Mouse (Mus musculus) stomach, embryonic 16.5 days (tissue): ENCODE measurements around the gene Slco3a1. TPM values are rescaled to one million over a fixed set of nuclear protein-coding genes. Genes with fewer than 3 reads are reported as not detected.

ENCODE experiments used
- ATAC-seq: fragments of 200-750 bp; cut with Nextera tagmentation; 2 replicates; pipeline ENCODE4 v1.8.0; 2017; ENCODE audit warnings: moderate number of reproducible peaks, moderate TSS enrichment; ENCODE audit not compliant: insufficient read depth, low FRiP score
- H3K27ac ChIP-seq: fragments of 300-500 bp; sonication (generic); 2 replicates; pipeline ENCODE4 v1.5.1; 2014; ENCODE audit warnings: low read length
- H3K27me3 ChIP-seq: fragments of 300-500 bp; sonication (generic); 2 replicates; pipeline ENCODE4 v1.6.1; 2014; ENCODE audit warnings: low read length, control low read depth, mixed read lengths; ENCODE audit not compliant: control insufficient read depth, insufficient read depth
- H3K36me3 ChIP-seq: fragments of 300-500 bp; sonication (generic); 2 replicates; pipeline ENCODE4 v1.6.1; 2014; ENCODE audit warnings: low read length; ENCODE audit not compliant: control insufficient read depth, insufficient read depth
- H3K4me1 ChIP-seq: fragments of 300-500 bp; sonication (generic); 2 replicates; pipeline ENCODE4 v1.6.1; 2014; ENCODE audit warnings: low read length, control low read depth, mixed read lengths; ENCODE audit not compliant: control insufficient read depth, insufficient read depth
- H3K4me2 ChIP-seq: fragments of 300-500 bp; sonication (generic); 2 replicates; pipeline ENCODE4 v1.6.1; 2014; ENCODE audit warnings: low read depth, low read length, mixed read lengths
- H3K4me3 ChIP-seq: fragments of 300-500 bp; sonication (generic); replicated peaks from 2 replicates; pipeline ENCODE4 v1.5.1; 2014; ENCODE audit warnings: mild to moderate bottlenecking, low read length
- H3K9ac ChIP-seq: fragments of 300-500 bp; sonication (generic); 2 replicates; pipeline ENCODE4 v1.6.1; 2014; ENCODE audit warnings: low read length
- H3K9me3 ChIP-seq: fragments of 300-500 bp; sonication (generic); replicated peaks from 2 replicates; pipeline ENCODE4 v1.6.1; 2016; ENCODE audit warnings: low read length, control low read depth; ENCODE audit not compliant: control insufficient read depth
- WGBS: fragments of 180-500 bp; shearing (Covaris S2); extraction: QIAGEN DNeasy Blood & Tissue Kit; methylation state at CpG from one replicate; pipeline ENCODE4 v1.1.7; 2014; 5-methylcytosine and 5-hydroxymethylcytosine counted together
- polyA plus RNA-seq: library from polyadenylated mRNA; unstranded; fragments of >200 nt; fragmentation: Nextera tagmentation; extraction: Ambion mirVana; gene quantifications from 2 replicates; pipeline ENCODE4 v1.2.1, GENCODE M21; 2015

Slco3a1 gene
- polyA plus RNA-seq, 1 experiment from 2014 or later: 10.7 TPM

- no peak for ATAC-seq
- Histone ChIP-seq H3K27me3 (no peaks in the 10 kb centered on the region), H3K9ac (no peak overlapping the region), H3K4me1 (no peaks in the 10 kb centered on the region), H3K9me3 (no peaks in the 10 kb centered on the region), H3K36me3 (no peaks in the 10 kb centered on the region), H3K27ac (no peak overlapping the region), H3K4me2 (no peak overlapping the region), H3K4me3 (no peak overlapping the region)
- 89% methylated on average over 4 of the region's 4 CpGs for WGBS
Measured at GRCm38 (mm10) chr7:74399154-74399553, 155.4 kb downstream of the Slco3a1 start.

GRCm38 (mm10) chr7:74398326-74398725 lies 156.3 kb downstream of the Slco3a1 start:
- Histone ChIP-seq H3K4me3 (no peak overlapping the region), H3K9ac (no peak overlapping the region), H3K27me3 (no peaks in the 10 kb centered on the region), H3K36me3 (no peaks in the 10 kb centered on the region), H3K4me2 (no peak overlapping the region), H3K4me1 (no peaks in the 10 kb centered on the region), H3K27ac (no peak overlapping the region), H3K9me3 (no peaks in the 10 kb centered on the region)
- no peak for ATAC-seq
- WGBS: 58% methylated on average over 2 of the region's 2 CpGs

- Histone ChIP-seq H3K27ac (no peak overlapping the region), H3K27me3 (no peaks in the 10 kb centered on the region), H3K4me3 (no peak overlapping the region), H3K9ac (no peak overlapping the region), H3K9me3 (no peaks in the 10 kb centered on the region), H3K36me3 (no peaks in the 10 kb centered on the region), H3K4me2 (no peak overlapping the region), H3K4me1 (no peaks in the 10 kb centered on the region)
- 56% methylated on average over 5 of the region's 5 CpGs for WGBS
- no peak for ATAC-seq
Measured at GRCm38 (mm10) chr7:74391451-74391873, 163.1 kb downstream of the Slco3a1 start.

- Histone ChIP-seq H3K27ac (no peak overlapping the region), H3K4me3 (no peak overlapping the region), H3K36me3 (no peaks in the 10 kb centered on the region), H3K4me1 (no peaks in the 10 kb centered on the region), H3K4me2 (no peak overlapping the region), H3K27me3 (no peaks in the 10 kb centered on the region), H3K9ac (no peak overlapping the region), H3K9me3 (no peaks in the 10 kb centered on the region)
- no peak for ATAC-seq
- 67% methylated on average over 2 of the region's 2 CpGs for WGBS
Measured at GRCm38 (mm10) chr7:74389570-74389969, 165.0 kb downstream of the Slco3a1 start.

- H3K4me1 ChIP-seq: no peaks in the 10 kb centered on the region
- H3K36me3 ChIP-seq: no peaks in the 10 kb centered on the region
- H3K27me3 ChIP-seq: no peaks in the 10 kb centered on the region
- no peak overlapping the region for H3K9ac ChIP-seq
- WGBS: 60% methylated on average over 5 of the region's 5 CpGs
- H3K4me2 ChIP-seq: no peak overlapping the region
- H3K9me3 ChIP-seq: no peaks in the 10 kb centered on the region
- no peak overlapping the region for H3K4me3 ChIP-seq
- no peak; the same call in 1 of the 2 replicates for ATAC-seq
- no peak overlapping the region for H3K27ac ChIP-seq
Measured at GRCm38 (mm10) chr7:74386257-74386656, 168.3 kb downstream of the Slco3a1 start.

- WGBS: 78% methylated on average over 3 of the region's 3 CpGs
- H3K9me3 ChIP-seq: no peaks in the 10 kb centered on the region
- H3K27me3 ChIP-seq: no peaks in the 10 kb centered on the region
- no peak overlapping the region for H3K4me3 ChIP-seq
- H3K36me3 ChIP-seq: no peaks in the 10 kb centered on the region
- no peak for ATAC-seq
- no peak overlapping the region for H3K27ac ChIP-seq
- no peak overlapping the region for H3K4me2 ChIP-seq
- H3K9ac ChIP-seq: no peak overlapping the region
- H3K4me1 ChIP-seq: no peaks in the 10 kb centered on the region
Measured at GRCm38 (mm10) chr7:74383040-74383666, 171.4 kb downstream of the Slco3a1 start.

- Histone ChIP-seq H3K9me3 (no peaks in the 10 kb centered on the region), H3K9ac (no peak overlapping the region), H3K27me3 (no peaks in the 10 kb centered on the region), H3K36me3 (no peaks in the 10 kb centered on the region), H3K4me2 (no peak overlapping the region), H3K4me3 (no peak overlapping the region), H3K4me1 (no peaks in the 10 kb centered on the region), H3K27ac (no peak overlapping the region)
- WGBS: 78% methylated on average over 3 of the region's 3 CpGs
- no peak for ATAC-seq
Measured at GRCm38 (mm10) chr7:74382286-74382685, 172.3 kb downstream of the Slco3a1 start.

- Histone ChIP-seq H3K4me1 (no peaks in the 10 kb centered on the region), H3K9me3 (no peaks in the 10 kb centered on the region), H3K27ac (no peak overlapping the region), H3K36me3 (no peaks in the 10 kb centered on the region), H3K4me2 (no peak overlapping the region), H3K27me3 (no peaks in the 10 kb centered on the region), H3K4me3 (no peak overlapping the region), H3K9ac (no peak overlapping the region)
- no peak for ATAC-seq
- WGBS: 64% methylated on average over 2 of the region's 2 CpGs
Measured at GRCm38 (mm10) chr7:74381881-74382281, 172.7 kb downstream of the Slco3a1 start.

GRCm38 (mm10) chr7:74381051-74381450 lies 173.5 kb downstream of the Slco3a1 start:
- WGBS: 71% methylated on average over 2 of the region's 2 CpGs
- no peak overlapping the region for H3K4me2 ChIP-seq
- no peak overlapping the region for H3K27ac ChIP-seq
- no peaks in the 10 kb centered on the region for H3K4me1 ChIP-seq
- no peak; the same call in 1 of the 2 replicates for ATAC-seq
- no peaks in the 10 kb centered on the region for H3K36me3 ChIP-seq
- no peaks in the 10 kb centered on the region for H3K27me3 ChIP-seq
- H3K9ac ChIP-seq: no peak overlapping the region
- H3K9me3 ChIP-seq: no peaks in the 10 kb centered on the region
- H3K4me3 ChIP-seq: no peak overlapping the region
